In genomic region chr2:29672746-29673536, GRCm38 (mm10) we compare ENCODE assay signal across 12 mouse cellular contexts. TPM values are rescaled to one million over a fixed set of nuclear protein-coding genes. Genes with fewer than 3 reads are reported as not detected.
DNase-seq lines count a peak whose midpoint lies in the region; ATAC-seq and TF ChIP-seq lines count a peak whose summit lies in the region.
"Had no signal": no experiment of that assay in that cellular context is flagged by ENCODE, and none has a peak within 500 bp of the region (broad histone marks: within the 10 kb centered on the region; RNA-seq: fewer than 3 reads in every experiment).

No protein-coding gene starts in this region.

- no peak; the same call in 1 of the 2 replicates for TF ChIP-seq RAD21 in CH12.LX (IDR thresholded peaks at IDR 0.05; ENCODE audit: low read depth, low read length)

- no peaks in the 10 kb centered on the region for H3K27me3 ChIP-seq in limb, embryonic 15.5 days
- H3K27me3 ChIP-seq in limb, embryonic 10.5 days (ENCODE audit: low read depth, poor library complexity, severe bottlenecking): no peaks in the 10 kb centered on the region
- no peaks in the 10 kb centered on the region for H3K27me3 ChIP-seq in CH12.LX (replicated peaks)
- no peaks in the 10 kb centered on the region for H3K27me3 ChIP-seq in spleen, adult 2 months (ENCODE audit: control insufficient read depth, insufficient read depth, low read length)
- H3K27me3 ChIP-seq in kidney, embryonic 14.5 days (ENCODE audit: control insufficient read depth, insufficient read depth, low read length): no peaks in the 10 kb centered on the region
- H3K27me3 ChIP-seq: midbrain, embryonic 13.5 days had no signal

- H3K36me3 ChIP-seq in limb, embryonic 15.5 days: no peaks in the 10 kb centered on the region
- H3K36me3 ChIP-seq in limb, embryonic 10.5 days: no peaks in the 10 kb centered on the region
- H3K36me3 ChIP-seq in CH12.LX (replicated peaks in 1 of 2; ENCODE audit: control insufficient read depth in 1 of 2, insufficient read depth in 1 of 2, low read length in 1 of 2): peaks cover 4 to 39% of the 10 kb centered on the region in 2 experiments
- no peaks in the 10 kb centered on the region for H3K36me3 ChIP-seq in spleen, adult 2 months (ENCODE audit: control insufficient read depth, insufficient read depth, low read length)
- no peaks in the 10 kb centered on the region for H3K36me3 ChIP-seq in kidney, embryonic 14.5 days (ENCODE audit: control insufficient read depth, insufficient read depth, low read length)
- H3K36me3 ChIP-seq: midbrain, embryonic 13.5 days had no signal

- 71% methylated on average over 7 of the region's 7 CpGs for WGBS in limb, embryonic 15.5 days
- WGBS in limb, embryonic 10.5 days: 89% methylated on average over 7 of the region's 7 CpGs
- WGBS in spleen, adult 2 months: 12% methylated on average over 7 of the region's 7 CpGs
- WGBS in kidney, embryonic 14.5 days: 84% methylated on average over 7 of the region's 7 CpGs

- no peak for DNase-seq in limb, embryonic 10.5 days (ENCODE audit: low spot score)
- DNase-seq in CH12.LX (ENCODE audit: extremely low read depth): peak; percentile 86
- DNase-seq in gastrocnemius, postnatal 25 days: peak; percentile 30
- DNase-seq in spleen, adult 2 months (ENCODE audit: low read depth in 1 of 2, low spot score in 2 of 2): peak; percentile 46 to 49
- DNase-seq in left cerebral cortex, postnatal 36 days (ENCODE audit: low spot score in 2 of 2): no peak
- no peak for DNase-seq in neural tube, embryonic 10.5 days (ENCODE audit: extremely low spot score, low spot score)
- DNase-seq: cerebellum, adult 18-20 months; kidney, adult 8-10 months; right cerebral cortex, adult 18-20 months had no signal

- peak; percentile 40 for TF ChIP-seq POLR2A in CH12.LX (IDR thresholded peaks at IDR 0.05; ENCODE audit: low read depth, low read length)
- no peak for TF ChIP-seq POLR2A in spleen, adult 2 months (IDR thresholded peaks at IDR 0.05; ENCODE audit: low read depth, low read length)

- TF ChIP-seq EP300 in CH12.LX (IDR thresholded peaks at IDR 0.05; ENCODE audit: low read length): peak; percentile 70

- intact Hi-C loops in left cerebral cortex, postnatal 36 days (cut with DNase I): no loop called here

- ATAC-seq in limb, embryonic 15.5 days (ENCODE audit: insufficient number of reproducible peaks, low FRiP score, low TSS enrichment, low read depth): 0 out of 2 replicates have a peak, but pooled peaks have one; percentile 17
- ATAC-seq in kidney, embryonic 14.5 days (ENCODE audit: low FRiP score, low TSS enrichment): no peak
- ATAC-seq: midbrain, embryonic 13.5 days had no signal

- peaks cover 86% of the 10 kb centered on the region for H3K79me2 ChIP-seq in CH12.LX (replicated peaks; ENCODE audit: control insufficient read depth, extremely low read depth, insufficient read depth, poor library complexity, severe bottlenecking)

- H3K27ac ChIP-seq in limb, embryonic 15.5 days: no peak overlapping the region
- H3K27ac ChIP-seq in limb, embryonic 10.5 days: no peak overlapping the region
- H3K27ac ChIP-seq in CH12.LX (ENCODE audit: insufficient read depth, low read depth): peak overlapping the region; percentile 97
- H3K27ac ChIP-seq in spleen, adult 2 months (ENCODE audit: insufficient read depth, low read length): peak overlapping the region; percentile 64
- H3K27ac ChIP-seq in kidney, embryonic 14.5 days (ENCODE audit: low read depth, low read length): no peak overlapping the region
- H3K27ac ChIP-seq: midbrain, embryonic 13.5 days had no signal

- in situ Hi-C loops in CH12.LX (cut with MboI; ENCODE audit: low pct_ligation_motif_present, low pct_unique_long_range_greater_than_20kb, low sequenced_read_pairs): loop anchor here (5.0 kb wide), 1 partner anchor 46 kb away; no protein-coding TSS in a partner anchor

- dilution Hi-C loops in CH12.LX (cut with MboI; ENCODE audit: extremely low pct_ligation_motif_present, extremely low pct_unique_long_range_greater_than_20kb, low sequenced_read_pairs): no loop called here

- no peak overlapping the region for H3K4me3 ChIP-seq in limb, embryonic 15.5 days
- H3K4me3 ChIP-seq in limb, embryonic 10.5 days: no peak overlapping the region
- no peak overlapping the region for H3K4me3 ChIP-seq in CH12.LX (replicated peaks in 1 of 3; ENCODE audit: low read depth in 2 of 3, low read length in 2 of 3, poor library complexity in 1 of 3)
- no peak overlapping the region for H3K4me3 ChIP-seq in spleen, adult 2 months (ENCODE audit: extremely low read depth, insufficient read depth, insufficient read length)
- no peak overlapping the region for H3K4me3 ChIP-seq in kidney, embryonic 14.5 days (ENCODE audit: low read length)
- H3K4me3 ChIP-seq: midbrain, embryonic 13.5 days had no signal

- no peak overlapping the region for H3K9ac ChIP-seq in limb, embryonic 15.5 days
- H3K9ac ChIP-seq in CH12.LX (ENCODE audit: insufficient read depth, low read depth): no peak overlapping the region
- no peak overlapping the region for H3K9ac ChIP-seq in kidney, embryonic 14.5 days (ENCODE audit: low read depth, low read length)
- H3K9ac ChIP-seq: midbrain, embryonic 13.5 days had no signal

- H3K4me2 ChIP-seq in limb, embryonic 15.5 days: no peak overlapping the region
- H3K4me2 ChIP-seq in CH12.LX (ENCODE audit: insufficient read depth, low read depth, poor library complexity, severe bottlenecking): peak overlapping the region; percentile 38
- H3K4me2 ChIP-seq in kidney, embryonic 14.5 days (replicated peaks; ENCODE audit: low read depth, low read length): no peak overlapping the region
- H3K4me2 ChIP-seq: midbrain, embryonic 13.5 days had no signal

- peaks cover 26% of the 10 kb centered on the region for H3K4me1 ChIP-seq in limb, embryonic 15.5 days
- peaks cover 2% of the 10 kb centered on the region; the same call in 1 of the 2 replicates for H3K4me1 ChIP-seq in limb, embryonic 10.5 days
- peaks cover 65 to 100% of the 10 kb centered on the region in 2 experiments for H3K4me1 ChIP-seq in CH12.LX (ENCODE audit: control insufficient read depth in 1 of 2, insufficient read depth in 2 of 2)
- H3K4me1 ChIP-seq in spleen, adult 2 months (ENCODE audit: control insufficient read depth, insufficient read depth, insufficient read length): peaks cover 49% of the 10 kb centered on the region
- H3K4me1 ChIP-seq in kidney, embryonic 14.5 days (ENCODE audit: control insufficient read depth, insufficient read depth, low read length): peaks cover 8% of the 10 kb centered on the region; the same call in 1 of the 2 replicates

- H3K9me3 ChIP-seq in limb, embryonic 15.5 days: no peaks in the 10 kb centered on the region
- no peaks in the 10 kb centered on the region for H3K9me3 ChIP-seq in limb, embryonic 10.5 days (replicated peaks)
- no peaks in the 10 kb centered on the region for H3K9me3 ChIP-seq in CH12.LX (replicated peaks; ENCODE audit: low read length)
- H3K9me3 ChIP-seq in kidney, embryonic 14.5 days (ENCODE audit: control insufficient read depth, low read length): no peaks in the 10 kb centered on the region
- H3K9me3 ChIP-seq: midbrain, embryonic 13.5 days had no signal

- no peak for TF ChIP-seq CTCF in CH12.LX (conservative IDR thresholded peaks at IDR 0.05 in 1 of 2, IDR thresholded peaks at IDR 0.05 in 1 of 2; ENCODE audit: low read depth in 2 of 2, low read length in 2 of 2)
- TF ChIP-seq CTCF in spleen, adult 2 months (IDR thresholded peaks at IDR 0.05; ENCODE audit: extremely low read depth, insufficient read depth, insufficient read length, insufficient replicate concordance): no peak

TF ChIP-seq in CH12.LX, 34 proteins besides CTCF, POLR2A, EP300 and RAD21 (continues in another document):
- TF ChIP-seq IRF4 (IDR thresholded peaks at IDR 0.05; ENCODE audit: low read depth, low read length) (peak; percentile 88), CHD2 (IDR thresholded peaks at IDR 0.05; ENCODE audit: low read length) (peak; percentile 46; the same call in 1 of the 2 replicates), JUN (IDR thresholded peaks at IDR 0.05; ENCODE audit: insufficient read depth, low read depth, low read length) (peak; percentile 52; the same call in 1 of the 2 replicates), ELF1 (IDR thresholded peaks at IDR 0.05; ENCODE audit: low read depth, low read length) (peak; percentile 16; the same call in 1 of the 2 replicates), POLR2AphosphoS2 (IDR thresholded peaks at IDR 0.05; ENCODE audit: low read depth, low read length) (no peak), NRF1 (IDR thresholded peaks at IDR 0.05; ENCODE audit: low read depth, low read length) (peak; percentile 37; the same call in 1 of the 2 replicates), E2F4 (IDR thresholded peaks at IDR 0.05; ENCODE audit: insufficient replicate concordance, low read depth, low read length) (no peak), ZC3H11A (IDR thresholded peaks at IDR 0.05; ENCODE audit: low read depth, low read length) (no peak), JUND (conservative IDR thresholded peaks at IDR 0.05; ENCODE audit: low read depth, low read length) (peak; percentile 71), ETS1 (conservative IDR thresholded peaks at IDR 0.05; ENCODE audit: low read depth, low read length) (peak; percentile 64), ZKSCAN1 (IDR thresholded peaks at IDR 0.05; ENCODE audit: borderline replicate concordance, low read depth, low read length) (no peak), TCF12 (IDR thresholded peaks at IDR 0.05; ENCODE audit: low read depth, low read length) (peak; percentile 18; the same call in 1 of the 2 replicates), MXI1 (IDR thresholded peaks at IDR 0.05; ENCODE audit: low read depth, low read length) (peak; percentile 36; the same call in 1 of the 2 replicates), BHLHE40 (IDR thresholded peaks at IDR 0.05; ENCODE audit: low read depth, low read length) (peak; percentile 87), MAFK (IDR thresholded peaks at IDR 0.05; ENCODE audit: insufficient replicate concordance, low read length) (no peak), MYC (IDR thresholded peaks at IDR 0.05; ENCODE audit: low read depth, low read length) (peak; percentile 78), SMC3 (IDR thresholded peaks at IDR 0.05; ENCODE audit: low read depth, low read length) (0 out of 2 replicates have a peak, but pooled peaks have one; percentile 10), TBP (conservative IDR thresholded peaks at IDR 0.05; ENCODE audit: low read depth, low read length) (0 out of 2 replicates have a peak, but pooled peaks have one; percentile 10)

RNA-seq across cellular contexts. Expression of gene Rapgef1, which starts 53.4 kb away (rescaled TPM):
- polyA plus RNA-seq in limb, embryonic 15.5 days (2015; fragmentation: Nextera tagmentation; extraction: Ambion mirVana): 15.9 and 17.1 TPM in 2 replicates
- 17.2 and 18.1 TPM in 2 replicates for polyA plus RNA-seq in limb, embryonic 10.5 days (2016; fragmentation: Nextera tagmentation; extraction: Ambion mirVana)
- total RNA-seq in CH12.LX (2012; rRNA removed) (149 and 185 TPM in 2 replicates), CH12.LX (2014; rRNA removed) (84.0 and 86.5 TPM in 2 replicates)
- 143 and 170 TPM in 2 replicates for polyA plus RNA-seq in CH12.LX (2012; ENCODE audit: insufficient read length, low read depth)
- 100 to 1,000 TPM; 102 to 112 TPM for total RNA-seq in gastrocnemius, postnatal 25 days (2021)
- polyA plus RNA-seq in spleen, adult 2 months (2012; rRNA removed): 75.1 and 95.9 TPM in 2 replicates
- 100 to 1,000 TPM; 104 to 107 TPM for total RNA-seq in left cerebral cortex, postnatal 36 days (2021)
- polyA plus RNA-seq in kidney, embryonic 14.5 days (2014; fragmentation: Nextera tagmentation; extraction: Ambion mirVana): 11.2 and 16.6 TPM in 2 replicates

Comparison
In these comparisons a context has a peak if more than half of its experiments do, and no peak if none do; other contexts are left out.
1. H3K27ac ChIP-seq: peak in CH12.LX (single experiment) and spleen, adult 2 months (single experiment); none in limb, embryonic 15.5 days (single experiment), limb, embryonic 10.5 days (single experiment) and kidney, embryonic 14.5 days (single experiment).
2. DNase-seq: peak in CH12.LX (single experiment), gastrocnemius, postnatal 25 days (single experiment) and spleen, adult 2 months (2 of 2); none in limb, embryonic 10.5 days (single experiment), left cerebral cortex, postnatal 36 days (0 of 2) and neural tube, embryonic 10.5 days (single experiment).